Mouse (Mus musculus): ENCODE results near the gene Abca1.

GRCm38 (mm10) chr4:53138974-53139373 is 20.7 kb downstream of the Abca1 start:
- no peak for TF ChIP-seq CTCF (conservative IDR thresholded peaks at IDR 0.05; ENCODE audit: insufficient read depth, insufficient read length, low read depth, low read length)
- no peak for TF ChIP-seq POLR2A (IDR thresholded peaks at IDR 0.05; ENCODE audit: low read depth, low read length)
